8 mouse cellular contexts compared by ENCODE assay signal in the genomic region with DNA sequence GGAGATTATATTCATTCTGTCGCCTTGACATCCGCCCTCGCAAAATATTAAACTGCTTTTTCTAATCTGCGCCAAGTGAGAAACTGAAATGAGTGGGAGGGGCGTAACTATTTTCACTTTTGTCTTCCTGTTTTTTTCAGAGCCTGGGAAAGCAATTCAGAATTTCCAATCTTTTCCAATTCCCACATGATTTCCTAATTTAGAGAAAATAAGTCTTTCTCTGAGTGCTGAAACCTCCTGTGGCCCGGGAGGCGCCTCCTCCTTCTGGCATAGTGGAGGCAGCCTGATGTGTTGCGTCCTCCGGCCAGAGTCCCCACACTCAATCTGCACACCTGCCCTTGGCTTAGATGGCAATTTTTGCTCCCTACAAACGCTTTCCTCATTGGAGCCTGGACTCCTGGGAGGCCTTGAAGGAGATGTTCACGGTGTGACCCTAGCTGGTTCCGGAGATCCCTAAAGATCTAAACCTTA. TPM values are rescaled to one million over a fixed set of nuclear protein-coding genes. Genes with fewer than 3 reads are reported as not detected.
DNase-seq lines count a peak whose midpoint lies in the region; ATAC-seq lines count a peak whose summit lies in the region.

No protein-coding gene starts in this region.

- ATAC-seq in embryonic facial prominence, embryonic 14.5 days (ENCODE audit: low read depth), result no peak
- no peak for ATAC-seq in hindbrain, embryonic 11.5 days (ENCODE audit: low FRiP score)
- no peak for ATAC-seq in liver, embryonic 12.5 days
- ATAC-seq in neural tube, embryonic 11.5 days (ENCODE audit: insufficient read depth, low FRiP score, low TSS enrichment), result no peak

- H3K9ac ChIP-seq in embryonic facial prominence, embryonic 14.5 days (ENCODE audit: low read depth, low read length), result peak overlapping the region; percentile 87
- peak overlapping the region; percentile 94 for H3K9ac ChIP-seq in hindbrain, embryonic 11.5 days (ENCODE audit: low read depth, low read length)
- H3K9ac ChIP-seq in liver, embryonic 12.5 days, result peak overlapping the region; percentile 92
- H3K9ac ChIP-seq in neural tube, embryonic 11.5 days (ENCODE audit: low read length), result peak overlapping the region; percentile 93

- DNase-seq in left cerebral cortex, postnatal 14 days (ENCODE audit: low spot score in 2 of 2), result peak; percentile 22 to 38
- no peak for DNase-seq in left cerebral cortex, postnatal 4 days
- peak; percentile 22 for DNase-seq in embryonic facial prominence, embryonic 14.5 days (ENCODE audit: low spot score)
- DNase-seq in hindbrain, embryonic 11.5 days (ENCODE audit: low spot score), result no peak
- DNase-seq in neural tube, embryonic 11.5 days (ENCODE audit: low spot score), result no peak
- no peak for DNase-seq in urinary bladder, postnatal 4 days (ENCODE audit: low spot score in 2 of 2)
- no peak for DNase-seq in ovary, postnatal 14 days (ENCODE audit: low spot score)

- H3K4me2 ChIP-seq in embryonic facial prominence, embryonic 14.5 days (ENCODE audit: low read depth, low read length), result peak overlapping the region; percentile 92
- H3K4me2 ChIP-seq in hindbrain, embryonic 11.5 days (replicated peaks; ENCODE audit: low read depth, low read length), result peak overlapping the region; percentile 98
- H3K4me2 ChIP-seq in liver, embryonic 12.5 days, result peak overlapping the region; percentile 96
- H3K4me2 ChIP-seq in neural tube, embryonic 11.5 days (ENCODE audit: low read depth), result peak overlapping the region; percentile 97

- 36% methylated on average over 12 of the region's 12 CpGs for WGBS in embryonic facial prominence, embryonic 14.5 days
- whole genome bisulfite sequencing in hindbrain, embryonic 11.5 days, result 46% methylated on average over 12 of the region's 12 CpGs
- 56% methylated on average over 12 of the region's 12 CpGs for WGBS in liver, embryonic 12.5 days (ENCODE audit: insufficient replicate concordance)
- 41% methylated on average over 12 of the region's 12 CpGs for WGBS in neural tube, embryonic 11.5 days

- H3K27me3 ChIP-seq in embryonic facial prominence, embryonic 14.5 days (replicated peaks; ENCODE audit: control insufficient read depth, insufficient read depth, low read length), result no peaks in the 10 kb centered on the region
- no peaks in the 10 kb centered on the region for H3K27me3 ChIP-seq in hindbrain, embryonic 11.5 days (ENCODE audit: control insufficient read depth, insufficient read depth, low read length)
- no peaks in the 10 kb centered on the region for H3K27me3 ChIP-seq in liver, embryonic 12.5 days (replicated peaks)
- H3K27me3 ChIP-seq in neural tube, embryonic 11.5 days (ENCODE audit: control insufficient read depth, insufficient read depth, low read length), result no peaks in the 10 kb centered on the region

- peaks cover 12% of the 10 kb centered on the region for H3K4me1 ChIP-seq in embryonic facial prominence, embryonic 14.5 days (ENCODE audit: control insufficient read depth, insufficient read depth, low read length)
- peaks cover 3% of the 10 kb centered on the region; the same call in 1 of the 2 replicates for H3K4me1 ChIP-seq in hindbrain, embryonic 11.5 days (replicated peaks; ENCODE audit: control insufficient read depth, insufficient read depth, low read length)
- H3K4me1 ChIP-seq in liver, embryonic 12.5 days, result peaks cover 49% of the 10 kb centered on the region
- peaks cover 9% of the 10 kb centered on the region for H3K4me1 ChIP-seq in neural tube, embryonic 11.5 days (ENCODE audit: control insufficient read depth, insufficient read depth, low read length)

- H3K4me3 ChIP-seq in embryonic facial prominence, embryonic 14.5 days (ENCODE audit: low read depth, low read length), result peak overlapping the region; percentile 85
- peak overlapping the region; percentile 80 for H3K4me3 ChIP-seq in hindbrain, embryonic 11.5 days (ENCODE audit: low read depth, low read length)
- peak overlapping the region; percentile 90 for H3K4me3 ChIP-seq in liver, embryonic 12.5 days
- H3K4me3 ChIP-seq in neural tube, embryonic 11.5 days (ENCODE audit: low read depth, low read length), result peak overlapping the region; percentile 75

- peaks cover 29% of the 10 kb centered on the region for H3K36me3 ChIP-seq in embryonic facial prominence, embryonic 14.5 days (ENCODE audit: control insufficient read depth, insufficient read depth, low read length)
- peaks cover 5% of the 10 kb centered on the region; the same call in 1 of the 2 replicates for H3K36me3 ChIP-seq in hindbrain, embryonic 11.5 days (ENCODE audit: control insufficient read depth, insufficient read depth, low read length)
- peaks cover 33% of the 10 kb centered on the region for H3K36me3 ChIP-seq in liver, embryonic 12.5 days
- peaks cover 9% of the 10 kb centered on the region for H3K36me3 ChIP-seq in neural tube, embryonic 11.5 days (ENCODE audit: control insufficient read depth, insufficient read depth, low read length)

- no peaks in the 10 kb centered on the region for H3K9me3 ChIP-seq in embryonic facial prominence, embryonic 14.5 days (ENCODE audit: control insufficient read depth, low read length)
- no peaks in the 10 kb centered on the region for H3K9me3 ChIP-seq in hindbrain, embryonic 11.5 days (ENCODE audit: control insufficient read depth, low read length)
- no peaks in the 10 kb centered on the region for H3K9me3 ChIP-seq in liver, embryonic 12.5 days (replicated peaks)
- no peaks in the 10 kb centered on the region for H3K9me3 ChIP-seq in neural tube, embryonic 11.5 days (ENCODE audit: control insufficient read depth, low read length)

- H3K27ac ChIP-seq in embryonic facial prominence, embryonic 14.5 days (replicated peaks; ENCODE audit: low read depth, low read length), result peak overlapping the region; percentile 88
- peak overlapping the region; percentile 83 for H3K27ac ChIP-seq in hindbrain, embryonic 11.5 days (ENCODE audit: low read depth, low read length)
- H3K27ac ChIP-seq in liver, embryonic 12.5 days, result peak overlapping the region; percentile 92
- peak overlapping the region; percentile 83; the same call in 1 of the 2 replicates for H3K27ac ChIP-seq in neural tube, embryonic 11.5 days (ENCODE audit: low read depth, low read length)

- intact Hi-C loops in left cerebral cortex, postnatal 14 days (cut with DNase I), result no loop called here
- intact Hi-C loops in left cerebral cortex, postnatal 4 days (cut with DNase I), result loop anchor here (2.0 kb wide), 1 partner anchor 26 kb away; a partner anchor contains a TSS

RNA-seq across cellular contexts. Expression of a gene that starts 0.7 kb away (rescaled TPM):
- 10 to 100 TPM; 22.0 to 23.9 TPM for total RNA-seq in left cerebral cortex, postnatal 14 days (2021)
- total RNA-seq in left cerebral cortex, postnatal 4 days (2021), result 10 to 100 TPM; 29.6 to 34.8 TPM
- 49.2 and 52.9 TPM in 2 replicates for polyA plus RNA-seq in embryonic facial prominence, embryonic 14.5 days (2014; fragmentation: Nextera tagmentation; extraction: Ambion mirVana)
- polyA plus RNA-seq in hindbrain, embryonic 11.5 days (2014; fragmentation: Nextera tagmentation; extraction: Ambion mirVana), result 27.2 and 29.6 TPM in 2 replicates
- 32.1 and 33.6 TPM in 2 replicates for polyA plus RNA-seq in liver, embryonic 12.5 days (2016; fragmentation: Nextera tagmentation; extraction: Ambion mirVana)
- polyA plus RNA-seq in neural tube, embryonic 11.5 days (2014; fragmentation: Nextera tagmentation; extraction: Ambion mirVana), result 32.5 and 34.4 TPM in 2 replicates

RNA-seq across cellular contexts. Expression of a gene that starts 26.6 kb away (rescaled TPM):
- 10 to 100 TPM; 76.1 to 81.7 TPM for total RNA-seq in left cerebral cortex, postnatal 14 days (2021)
- 10 to 100 TPM; 84.6 to 98.4 TPM for total RNA-seq in left cerebral cortex, postnatal 4 days (2021)
- polyA plus RNA-seq in embryonic facial prominence, embryonic 14.5 days (2014; fragmentation: Nextera tagmentation; extraction: Ambion mirVana), result 24.7 and 32.5 TPM in 2 replicates
- polyA plus RNA-seq in hindbrain, embryonic 11.5 days (2014; fragmentation: Nextera tagmentation; extraction: Ambion mirVana), result 36.9 and 39.3 TPM in 2 replicates
- 24.9 and 26.8 TPM in 2 replicates for polyA plus RNA-seq in liver, embryonic 12.5 days (2016; fragmentation: Nextera tagmentation; extraction: Ambion mirVana)
- 36.3 and 36.5 TPM in 2 replicates for polyA plus RNA-seq in neural tube, embryonic 11.5 days (2014; fragmentation: Nextera tagmentation; extraction: Ambion mirVana)

RNA-seq across cellular contexts. Expression of a gene that starts 26.9 kb away (rescaled TPM):
- 10 to 100 TPM; 23.9 to 24.4 TPM for total RNA-seq in left cerebral cortex, postnatal 14 days (2021)
- total RNA-seq in left cerebral cortex, postnatal 4 days (2021), result 10 to 100 TPM; 31.1 to 33.3 TPM
- 24.4 and 26.6 TPM in 2 replicates for polyA plus RNA-seq in embryonic facial prominence, embryonic 14.5 days (2014; fragmentation: Nextera tagmentation; extraction: Ambion mirVana)
- 7.8 and 8.2 TPM in 2 replicates for polyA plus RNA-seq in hindbrain, embryonic 11.5 days (2014; fragmentation: Nextera tagmentation; extraction: Ambion mirVana)
- polyA plus RNA-seq in liver, embryonic 12.5 days (2016; fragmentation: Nextera tagmentation; extraction: Ambion mirVana), result 41.4 and 41.8 TPM in 2 replicates
- 17.0 and 19.3 TPM in 2 replicates for polyA plus RNA-seq in neural tube, embryonic 11.5 days (2014; fragmentation: Nextera tagmentation; extraction: Ambion mirVana)

RNA-seq across cellular contexts. Expression of a gene that starts 34.9 kb away (rescaled TPM):
- 10 to 100 TPM; 83.1 to 98.5 TPM for total RNA-seq in left cerebral cortex, postnatal 14 days (2021)
- 10 to 100 TPM; 47.3 to 49.7 TPM for total RNA-seq in left cerebral cortex, postnatal 4 days (2021)
- polyA plus RNA-seq in embryonic facial prominence, embryonic 14.5 days (2014; fragmentation: Nextera tagmentation; extraction: Ambion mirVana), result 94.8 and 110 TPM in 2 replicates
- 143 and 148 TPM in 2 replicates for polyA plus RNA-seq in hindbrain, embryonic 11.5 days (2014; fragmentation: Nextera tagmentation; extraction: Ambion mirVana)
- 171 and 177 TPM in 2 replicates for polyA plus RNA-seq in liver, embryonic 12.5 days (2016; fragmentation: Nextera tagmentation; extraction: Ambion mirVana)
- polyA plus RNA-seq in neural tube, embryonic 11.5 days (2014; fragmentation: Nextera tagmentation; extraction: Ambion mirVana), result 131 and 137 TPM in 2 replicates

RNA-seq across cellular contexts. Expression of a gene that starts 51.9 kb away (rescaled TPM):
- 10 to 100 TPM; 12.6 to 15.9 TPM for total RNA-seq in left cerebral cortex, postnatal 14 days (2021)
- 10 to 100 TPM; 14.3 to 14.6 TPM for total RNA-seq in left cerebral cortex, postnatal 4 days (2021)
- polyA plus RNA-seq in embryonic facial prominence, embryonic 14.5 days (2014; fragmentation: Nextera tagmentation; extraction: Ambion mirVana), result 18.9 and 23.3 TPM in 2 replicates
- 13.4 and 14.7 TPM in 2 replicates for polyA plus RNA-seq in hindbrain, embryonic 11.5 days (2014; fragmentation: Nextera tagmentation; extraction: Ambion mirVana)
- 25.8 and 27.7 TPM in 2 replicates for polyA plus RNA-seq in liver, embryonic 12.5 days (2016; fragmentation: Nextera tagmentation; extraction: Ambion mirVana)
- polyA plus RNA-seq in neural tube, embryonic 11.5 days (2014; fragmentation: Nextera tagmentation; extraction: Ambion mirVana), result 21.0 and 22.0 TPM in 2 replicates

Comparison
In these comparisons a context has a peak if more than half of its experiments do, and no peak if none do; other contexts are left out.
1. DNase-seq: peak in left cerebral cortex, postnatal 14 days (2 of 2) and embryonic facial prominence, embryonic 14.5 days (single experiment); none in left cerebral cortex, postnatal 4 days (single experiment), hindbrain, embryonic 11.5 days (single experiment), neural tube, embryonic 11.5 days (single experiment), urinary bladder, postnatal 4 days (0 of 2) and ovary, postnatal 14 days (single experiment).
2. Peak in every context shown above with its lines, with median percentiles within 50 percentile points of each other: H3K27ac ChIP-seq, H3K4me2 ChIP-seq, H3K4me3 ChIP-seq and H3K9ac ChIP-seq.